Mouse (Mus musculus): Measurements from ENCODE around the gene Mrpl20. TPM values are rescaled to one million over a fixed set of nuclear protein-coding genes. Genes with fewer than 3 reads are reported as not detected.

The Mrpl20 gene
- polyA plus RNA-seq, 1 experiment from 2014 or later, result 212 TPM

GRCm38 (mm10) chr4:155846871-155847578 is 44.3 kb downstream of the Mrpl20 start, which contains the start of gene Dvl1:
Gene Dvl1 (plus strand): TSS chr4:155847402.
- Histone ChIP-seq H3K27me3 (replicated peaks; ENCODE audit: control insufficient read depth, insufficient read depth, low read length) (no peaks in the 10 kb centered on the region), H3K4me2 (replicated peaks; ENCODE audit: low read depth) (peak within 1 kb of the TSS; percentile 98), H3K4me1 (replicated peaks; ENCODE audit: control insufficient read depth, insufficient read depth, low read length) (peaks cover 6% of the 10 kb centered on the region; the same call in 1 of the 2 replicates), H3K36me3 (ENCODE audit: control insufficient read depth, insufficient read depth) (peaks cover 5% of the 10 kb centered on the region; the same call in 1 of the 2 replicates), H3K27ac (ENCODE audit: low read depth, low read length) (peak within 1 kb of the TSS; percentile 65), H3K4me3 (ENCODE audit: low read depth, low read length) (peak within 1 kb of the TSS; percentile 75), H3K9ac (ENCODE audit: low read depth, low read length) (peak within 1 kb of the TSS; percentile 87), H3K9me3 (ENCODE audit: control insufficient read depth) (no peaks in the 10 kb centered on the region)
- 2% methylated on average over 36 of the region's 65 CpGs for WGBS
- ATAC-seq, result peak; percentile 87
- peak; percentile 67 for TF ChIP-seq CTCF (IDR thresholded peaks at IDR 0.05; ENCODE audit: low read depth)

GRCm38 (mm10) chr4:155847591-155848352 is 45.1 kb downstream of the Mrpl20 start:
- H3K4me2 ChIP-seq (replicated peaks; ENCODE audit: low read depth), result peak overlapping the region; percentile 98
- peak overlapping the region; percentile 87 for H3K9ac ChIP-seq (ENCODE audit: low read depth, low read length)
- H3K27ac ChIP-seq (ENCODE audit: low read depth, low read length), result peak overlapping the region; percentile 65
- 1% methylated on average over 55 of the region's 69 CpGs for WGBS
- ATAC-seq, result peak; percentile 40
- no peaks in the 10 kb centered on the region for H3K27me3 ChIP-seq (replicated peaks; ENCODE audit: control insufficient read depth, insufficient read depth, low read length)
- H3K4me3 ChIP-seq (ENCODE audit: low read depth, low read length), result peak overlapping the region; percentile 75
- H3K4me1 ChIP-seq (replicated peaks; ENCODE audit: control insufficient read depth, insufficient read depth, low read length), result peaks cover 6% of the 10 kb centered on the region; the same call in 1 of the 2 replicates
- no peaks in the 10 kb centered on the region for H3K9me3 ChIP-seq (ENCODE audit: control insufficient read depth)
- TF ChIP-seq CTCF (IDR thresholded peaks at IDR 0.05; ENCODE audit: low read depth), result peak; percentile 31
- H3K36me3 ChIP-seq (ENCODE audit: control insufficient read depth, insufficient read depth), result peaks cover 1% of the 10 kb centered on the region; the same call in 1 of the 2 replicates

- Histone ChIP-seq H3K36me3 (ENCODE audit: control insufficient read depth, insufficient read depth) (no peaks in the 10 kb centered on the region; the same call in 1 of the 2 replicates), H3K9me3 (ENCODE audit: control insufficient read depth) (no peaks in the 10 kb centered on the region), H3K27me3 (replicated peaks; ENCODE audit: control insufficient read depth, insufficient read depth, low read length) (no peaks in the 10 kb centered on the region), H3K27ac (ENCODE audit: low read depth, low read length) (no peak overlapping the region), H3K4me3 (ENCODE audit: low read depth, low read length) (peak overlapping the region; percentile 75), H3K4me1 (replicated peaks; ENCODE audit: control insufficient read depth, insufficient read depth, low read length) (peaks cover 6% of the 10 kb centered on the region; the same call in 1 of the 2 replicates), H3K4me2 (replicated peaks; ENCODE audit: low read depth) (peak overlapping the region; percentile 98), H3K9ac (ENCODE audit: low read depth, low read length) (peak overlapping the region; percentile 87)
- no peak for TF ChIP-seq CTCF (IDR thresholded peaks at IDR 0.05; ENCODE audit: low read depth)
- 57% methylated on average over 7 of the region's 7 CpGs for WGBS
- no peak for ATAC-seq
These were observed 45.9 kb downstream of the Mrpl20 start for GRCm38 (mm10) chr4:155848434-155849095.

- no peaks in the 10 kb centered on the region for H3K27me3 ChIP-seq (replicated peaks; ENCODE audit: control insufficient read depth, insufficient read depth, low read length)
- no peak overlapping the region for H3K4me3 ChIP-seq (ENCODE audit: low read depth, low read length)
- no peak overlapping the region; the same call in 1 of the 2 replicates for H3K27ac ChIP-seq (ENCODE audit: low read depth, low read length)
- no peak overlapping the region for H3K9ac ChIP-seq (ENCODE audit: low read depth, low read length)
- peaks cover 6% of the 10 kb centered on the region; the same call in 1 of the 2 replicates for H3K4me1 ChIP-seq (replicated peaks; ENCODE audit: control insufficient read depth, insufficient read depth, low read length)
- H3K4me2 ChIP-seq (replicated peaks; ENCODE audit: low read depth), result peak overlapping the region; percentile 98; the same call in 1 of the 2 replicates
- ATAC-seq, result no peak
- 82% methylated on average over 2 of the region's 2 CpGs for WGBS
- peaks cover 7% of the 10 kb centered on the region; the same call in 1 of the 2 replicates for H3K36me3 ChIP-seq (ENCODE audit: control insufficient read depth, insufficient read depth)
- no peak for TF ChIP-seq CTCF (IDR thresholded peaks at IDR 0.05; ENCODE audit: low read depth)
- no peaks in the 10 kb centered on the region for H3K9me3 ChIP-seq (ENCODE audit: control insufficient read depth)
These were observed 46.7 kb downstream of the Mrpl20 start for GRCm38 (mm10) chr4:155849391-155849790.

- peaks cover 6% of the 10 kb centered on the region; the same call in 1 of the 2 replicates for H3K4me1 ChIP-seq (replicated peaks; ENCODE audit: control insufficient read depth, insufficient read depth, low read length)
- H3K9ac ChIP-seq (ENCODE audit: low read depth, low read length), result no peak overlapping the region
- no peak overlapping the region for H3K4me3 ChIP-seq (ENCODE audit: low read depth, low read length)
- no peak for ATAC-seq
- no peak for TF ChIP-seq CTCF (IDR thresholded peaks at IDR 0.05; ENCODE audit: low read depth)
- 56% methylated on average over 3 of the region's 3 CpGs for WGBS
- no peaks in the 10 kb centered on the region for H3K27me3 ChIP-seq (replicated peaks; ENCODE audit: control insufficient read depth, insufficient read depth, low read length)
- no peak overlapping the region; the same call in 1 of the 2 replicates for H3K27ac ChIP-seq (ENCODE audit: low read depth, low read length)
- peaks cover 12% of the 10 kb centered on the region; the same call in 1 of the 2 replicates for H3K36me3 ChIP-seq (ENCODE audit: control insufficient read depth, insufficient read depth)
- H3K9me3 ChIP-seq (ENCODE audit: control insufficient read depth), result no peaks in the 10 kb centered on the region
- peak overlapping the region; percentile 9; the same call in 1 of the 2 replicates for H3K4me2 ChIP-seq (replicated peaks; ENCODE audit: low read depth)
These were observed 47.2 kb downstream of the Mrpl20 start for GRCm38 (mm10) chr4:155849792-155850451.
